Mouse (Mus musculus) heart, embryonic 16.5 days (tissue): ENCODE measurements around the gene Lonrf2. TPM values are rescaled to one million over a fixed set of nuclear protein-coding genes. Genes with fewer than 3 reads are reported as not detected.

Experiments used
- ATAC-seq: fragments of 200-750 bp; cut with Nextera tagmentation; replicated peaks from 2 replicates; pipeline ENCODE4 v1.8.0; 2017; ENCODE audit warnings: moderate number of reproducible peaks; ENCODE audit not compliant: insufficient read depth, low FRiP score; ENCODE audit errors: extremely low read depth
- H3K27ac ChIP-seq: fragments of 300-500 bp; sonication (generic); 2 replicates; pipeline ENCODE4 v1.5.1; 2014; ENCODE audit warnings: mild to moderate bottlenecking, low read length, control low read depth, moderate library complexity
- H3K27me3 ChIP-seq: fragments of 300-500 bp; sonication (generic); 2 replicates; pipeline ENCODE4 v1.6.1; 2014; ENCODE audit warnings: low read length, mixed read lengths; ENCODE audit not compliant: control insufficient read depth, insufficient read depth
- H3K36me3 ChIP-seq: fragments of 300-500 bp; sonication (generic); 2 replicates; pipeline ENCODE4 v1.6.1; 2014; ENCODE audit not compliant: control insufficient read depth, insufficient read depth
- H3K4me1 ChIP-seq: fragments of 300-500 bp; sonication (generic); 2 replicates; pipeline ENCODE4 v1.6.1; 2014; ENCODE audit warnings: low read length, mixed read lengths; ENCODE audit not compliant: control insufficient read depth, insufficient read depth
- H3K4me2 ChIP-seq: fragments of 300-500 bp; sonication (generic); 2 replicates; pipeline ENCODE4 v1.6.1; 2014; ENCODE audit warnings: low read depth, mild to moderate bottlenecking, control low read depth, low read length
- H3K4me3 ChIP-seq: fragments of 300-500 bp; sonication (generic); 2 replicates; pipeline ENCODE4 v1.5.1; 2014; ENCODE audit warnings: mild to moderate bottlenecking, control low read depth, low read length
- H3K9ac ChIP-seq: fragments of 300-500 bp; sonication (generic); 2 replicates; pipeline ENCODE4 v1.6.1; 2014; ENCODE audit warnings: low read length, control low read depth
- H3K9me3 ChIP-seq: fragments of 300-500 bp; sonication (generic); replicated peaks from 2 replicates; pipeline ENCODE4 v1.6.1; 2016; ENCODE audit warnings: low read length; ENCODE audit not compliant: control insufficient read depth
- WGBS: fragments of 180-500 bp; shearing (Covaris S2); extraction: QIAGEN DNeasy Blood & Tissue Kit; methylation state at CpG from one replicate; pipeline ENCODE4 v1.1.7; 2014; 5-methylcytosine and 5-hydroxymethylcytosine counted together
- polyA plus RNA-seq: library from polyadenylated mRNA; unstranded; fragments of >200 nt; fragmentation: Nextera tagmentation; extraction: Ambion mirVana; gene quantifications from 2 replicates; pipeline ENCODE4 v1.2.1, GENCODE M21; 2015

Gene Lonrf2
- polyA plus RNA-seq, 1 experiment from 2014 or later = 0.34 TPM

DNA sequence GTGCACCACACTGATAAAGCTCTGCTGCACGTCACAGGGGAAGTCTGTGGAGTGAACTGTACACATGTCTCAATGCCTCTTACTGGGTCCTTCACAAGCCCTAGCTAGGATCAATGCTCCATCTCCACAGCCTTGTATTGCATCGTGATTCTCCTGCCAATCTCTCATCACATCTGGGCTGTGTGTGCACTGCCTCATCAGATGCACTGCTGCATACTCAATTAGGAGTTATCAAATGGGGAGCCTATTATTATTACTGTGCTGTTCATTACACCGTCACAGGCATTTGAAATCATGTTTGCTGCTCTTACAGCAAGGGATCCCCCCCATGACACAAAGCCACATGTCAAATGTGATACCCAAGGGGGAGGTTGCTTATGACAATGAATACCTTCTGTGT, 18.8 kb downstream of the Lonrf2 start:
- Histone ChIP-seq H3K4me2 (no peak overlapping the region), H3K9me3 (no peaks in the 10 kb centered on the region), H3K27me3 (0 out of 2 replicates have a peak, but pooled peaks cover 2% of the 10 kb centered on the region), H3K4me1 (no peaks in the 10 kb centered on the region), H3K9ac (no peak overlapping the region), H3K36me3 (0 out of 2 replicates have a peak, but pooled peaks cover 2% of the 10 kb centered on the region), H3K4me3 (no peak overlapping the region), H3K27ac (no peak overlapping the region)
- 69% methylated on average over 3 of the region's 3 CpGs for WGBS
- ATAC-seq = no peak

DNA sequence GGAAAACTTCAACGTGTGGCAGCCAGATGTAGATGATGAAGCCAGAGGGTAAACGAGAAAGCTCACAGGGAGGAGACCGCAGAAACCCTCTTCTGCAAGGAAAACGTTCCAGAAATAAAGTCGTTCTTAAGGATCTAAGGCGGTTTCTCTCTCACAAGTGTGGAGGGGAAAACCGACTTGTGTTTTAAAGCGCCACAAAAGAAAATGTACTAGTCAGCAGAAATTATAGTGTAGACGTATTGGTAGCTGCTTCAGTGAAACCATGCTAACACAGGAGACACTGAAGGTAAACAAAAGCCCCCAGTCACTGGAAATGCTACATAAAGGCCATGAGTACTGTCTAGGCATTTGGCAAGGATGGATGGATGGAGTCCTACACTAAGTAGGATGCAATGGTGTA, 19.2 kb downstream of the Lonrf2 start:
- no peak overlapping the region for H3K4me3 ChIP-seq
- no peak overlapping the region for H3K27ac ChIP-seq
- H3K36me3 ChIP-seq = peaks cover 2% of the 10 kb centered on the region; the same call in 1 of the 2 replicates
- H3K27me3 ChIP-seq = 0 out of 2 replicates have a peak, but pooled peaks cover 2% of the 10 kb centered on the region
- no peak overlapping the region for H3K4me2 ChIP-seq
- no peaks in the 10 kb centered on the region for H3K9me3 ChIP-seq
- H3K9ac ChIP-seq = no peak overlapping the region
- WGBS = 76% methylated on average over 9 of the region's 9 CpGs
- no peaks in the 10 kb centered on the region for H3K4me1 ChIP-seq
- no peak for ATAC-seq

DNA sequence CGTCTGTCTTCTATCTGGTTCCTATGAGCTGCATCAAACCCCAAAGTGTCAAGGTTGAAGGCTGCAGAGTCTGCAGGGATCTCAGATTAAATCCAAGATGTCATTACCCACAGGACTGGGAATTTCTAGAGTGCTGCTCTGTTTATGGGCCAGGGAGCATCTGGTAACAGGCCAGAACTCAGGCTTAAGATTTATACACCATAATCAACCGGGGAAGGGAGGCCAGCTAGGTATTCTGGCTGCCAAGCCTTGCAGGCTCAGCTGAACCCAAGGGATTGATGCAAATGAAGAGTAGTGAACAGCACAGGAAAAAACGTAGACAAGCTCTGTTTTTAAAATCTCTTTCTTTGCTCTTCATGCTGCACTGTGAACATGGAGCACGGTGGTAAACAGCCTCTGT, 20.2 kb downstream of the Lonrf2 start:
- no peak overlapping the region for H3K9ac ChIP-seq
- no peak for ATAC-seq
- no peak overlapping the region for H3K4me2 ChIP-seq
- H3K27ac ChIP-seq = no peak overlapping the region
- H3K9me3 ChIP-seq = no peaks in the 10 kb centered on the region
- peaks cover 7% of the 10 kb centered on the region; the same call in 1 of the 2 replicates for H3K36me3 ChIP-seq
- whole genome bisulfite sequencing = 52% methylated on average over 4 of the region's 4 CpGs
- no peaks in the 10 kb centered on the region for H3K4me1 ChIP-seq
- H3K4me3 ChIP-seq = no peak overlapping the region
- H3K27me3 ChIP-seq = 0 out of 2 replicates have a peak, but pooled peaks cover 2% of the 10 kb centered on the region

DNA sequence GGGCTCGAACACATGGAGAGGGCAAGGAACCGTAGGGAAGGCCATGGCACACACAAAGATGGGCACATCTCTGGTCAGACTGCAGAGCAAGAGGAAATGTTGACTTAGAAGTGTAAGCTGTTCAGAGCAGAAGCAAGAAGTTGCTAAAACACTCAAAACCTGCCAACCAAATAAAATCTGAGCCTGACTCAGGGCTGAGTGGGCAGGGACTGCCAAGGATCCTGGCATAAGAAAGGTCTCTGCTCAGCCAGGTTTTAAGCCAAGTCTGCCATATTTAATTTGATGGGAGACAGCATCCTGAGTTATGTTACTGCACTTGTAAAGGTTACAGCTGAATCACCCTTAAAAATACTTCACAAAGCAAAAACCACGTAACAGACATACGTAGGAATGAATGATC, 29.4 kb downstream of the Lonrf2 start:
- Histone ChIP-seq H3K4me1 (no peaks in the 10 kb centered on the region), H3K9me3 (no peaks in the 10 kb centered on the region), H3K27me3 (no peaks in the 10 kb centered on the region), H3K4me2 (no peak overlapping the region), H3K27ac (no peak overlapping the region), H3K9ac (no peak overlapping the region), H3K4me3 (no peak overlapping the region), H3K36me3 (0 out of 2 replicates have a peak, but pooled peaks cover 5% of the 10 kb centered on the region)
- no peak for ATAC-seq
- 93% methylated on average over 4 of the region's 4 CpGs for WGBS

DNA sequence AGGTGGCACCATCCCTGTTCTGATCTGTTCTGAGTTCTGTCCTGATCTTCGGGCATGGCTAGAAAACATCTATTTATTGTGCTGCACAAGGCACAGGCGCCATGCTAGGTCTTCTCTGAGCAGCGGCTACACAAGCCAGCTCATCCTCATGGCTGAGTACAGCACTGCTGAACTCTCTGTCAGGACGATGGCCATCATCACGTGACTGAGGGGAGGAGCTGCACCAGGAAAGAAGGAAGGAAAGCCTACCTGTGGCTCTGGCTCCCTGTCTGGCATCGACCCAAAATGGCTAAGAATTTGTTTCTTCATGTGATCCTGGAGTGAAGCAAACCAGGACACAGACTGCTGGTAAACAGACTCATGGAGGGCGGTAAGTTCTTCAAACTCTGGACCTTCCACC, 36.1 kb downstream of the Lonrf2 start:
- Histone ChIP-seq H3K4me3 (no peak overlapping the region), H3K9ac (no peak overlapping the region), H3K9me3 (no peaks in the 10 kb centered on the region), H3K36me3 (no peaks in the 10 kb centered on the region), H3K27ac (no peak overlapping the region), H3K4me1 (no peaks in the 10 kb centered on the region), H3K4me2 (no peak overlapping the region), H3K27me3 (no peaks in the 10 kb centered on the region)
- ATAC-seq = no peak
- WGBS = 71% methylated on average over 7 of the region's 7 CpGs

DNA sequence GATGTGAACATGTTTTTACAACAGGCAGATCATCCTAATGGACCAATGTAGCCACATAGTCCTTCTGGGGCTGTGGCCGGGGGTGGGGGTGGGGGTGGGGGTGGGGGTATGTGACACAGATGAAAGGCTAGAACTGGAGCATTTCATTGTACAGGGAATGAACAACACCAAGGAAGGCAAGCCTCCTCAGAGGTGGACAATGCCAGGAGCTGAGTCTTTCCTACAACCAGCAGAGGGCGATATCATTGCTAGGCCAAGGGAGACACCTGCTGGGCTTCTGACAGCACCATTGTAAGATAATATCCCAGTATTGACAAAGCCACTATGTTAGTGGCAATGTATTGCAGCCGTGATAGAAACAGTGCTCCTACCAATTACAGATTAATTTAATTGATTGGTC, 37.2 kb downstream of the Lonrf2 start:
- no peaks in the 10 kb centered on the region for H3K36me3 ChIP-seq
- 46% methylated on average over 3 of the region's 3 CpGs for WGBS
- no peaks in the 10 kb centered on the region for H3K4me1 ChIP-seq
- H3K27ac ChIP-seq = no peak overlapping the region
- ATAC-seq = no peak
- no peaks in the 10 kb centered on the region for H3K9me3 ChIP-seq
- no peak overlapping the region for H3K4me2 ChIP-seq
- no peak overlapping the region for H3K9ac ChIP-seq
- H3K27me3 ChIP-seq = no peaks in the 10 kb centered on the region
- no peak overlapping the region for H3K4me3 ChIP-seq

DNA sequence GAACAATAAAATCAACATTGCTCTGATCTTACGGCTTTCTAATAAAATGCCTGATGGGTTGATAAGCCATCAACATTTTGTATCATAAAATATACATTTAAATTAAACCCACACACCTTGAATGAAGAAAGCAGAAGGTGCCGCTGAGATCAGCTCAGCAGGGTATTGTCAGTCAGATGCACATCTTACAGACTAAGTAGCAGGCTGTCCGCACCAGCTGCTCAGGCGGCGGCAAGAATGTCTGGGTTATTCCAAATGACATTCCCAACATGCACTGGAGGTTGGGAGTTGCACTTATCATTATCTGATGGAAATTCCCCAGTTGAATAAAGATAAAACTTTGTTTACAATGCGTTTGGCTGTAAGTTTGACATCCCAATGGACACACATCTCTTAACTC, 39.6 kb downstream of the Lonrf2 start:
- Histone ChIP-seq H3K4me2 (no peak overlapping the region), H3K27ac (no peak overlapping the region), H3K4me3 (no peak overlapping the region), H3K27me3 (no peaks in the 10 kb centered on the region), H3K9me3 (no peaks in the 10 kb centered on the region), H3K9ac (no peak overlapping the region), H3K4me1 (no peaks in the 10 kb centered on the region), H3K36me3 (no peaks in the 10 kb centered on the region)
- ATAC-seq = no peak
- 65% methylated on average over 6 of the region's 6 CpGs for WGBS

DNA sequence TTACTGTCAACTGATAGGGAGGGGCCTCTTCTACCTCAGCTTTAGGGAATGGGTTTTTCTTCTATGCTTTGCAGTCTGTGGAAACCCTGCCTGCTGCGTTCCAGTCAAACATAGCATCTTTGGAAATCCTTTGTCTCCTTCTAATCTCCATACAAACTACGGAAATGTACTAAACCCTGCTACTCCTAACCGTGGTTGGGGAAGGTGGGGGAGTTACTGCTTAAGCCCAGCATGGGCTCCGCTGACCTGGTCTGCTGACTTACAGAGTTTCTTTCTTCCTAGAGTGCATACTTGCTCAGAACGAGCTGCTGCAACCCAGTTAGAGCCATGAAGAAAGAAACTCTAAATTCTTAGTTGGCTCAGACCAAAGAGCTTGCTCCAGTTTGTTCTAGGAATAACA, 41.0 kb downstream of the Lonrf2 start:
- no peaks in the 10 kb centered on the region for H3K4me1 ChIP-seq
- H3K27ac ChIP-seq = no peak overlapping the region
- H3K9me3 ChIP-seq = no peaks in the 10 kb centered on the region
- ATAC-seq = no peak
- no peak overlapping the region for H3K9ac ChIP-seq
- no peak overlapping the region for H3K4me2 ChIP-seq
- H3K36me3 ChIP-seq = no peaks in the 10 kb centered on the region
- WGBS = 68% methylated on average over 5 of the region's 5 CpGs
- no peaks in the 10 kb centered on the region for H3K27me3 ChIP-seq
- H3K4me3 ChIP-seq = no peak overlapping the region

DNA sequence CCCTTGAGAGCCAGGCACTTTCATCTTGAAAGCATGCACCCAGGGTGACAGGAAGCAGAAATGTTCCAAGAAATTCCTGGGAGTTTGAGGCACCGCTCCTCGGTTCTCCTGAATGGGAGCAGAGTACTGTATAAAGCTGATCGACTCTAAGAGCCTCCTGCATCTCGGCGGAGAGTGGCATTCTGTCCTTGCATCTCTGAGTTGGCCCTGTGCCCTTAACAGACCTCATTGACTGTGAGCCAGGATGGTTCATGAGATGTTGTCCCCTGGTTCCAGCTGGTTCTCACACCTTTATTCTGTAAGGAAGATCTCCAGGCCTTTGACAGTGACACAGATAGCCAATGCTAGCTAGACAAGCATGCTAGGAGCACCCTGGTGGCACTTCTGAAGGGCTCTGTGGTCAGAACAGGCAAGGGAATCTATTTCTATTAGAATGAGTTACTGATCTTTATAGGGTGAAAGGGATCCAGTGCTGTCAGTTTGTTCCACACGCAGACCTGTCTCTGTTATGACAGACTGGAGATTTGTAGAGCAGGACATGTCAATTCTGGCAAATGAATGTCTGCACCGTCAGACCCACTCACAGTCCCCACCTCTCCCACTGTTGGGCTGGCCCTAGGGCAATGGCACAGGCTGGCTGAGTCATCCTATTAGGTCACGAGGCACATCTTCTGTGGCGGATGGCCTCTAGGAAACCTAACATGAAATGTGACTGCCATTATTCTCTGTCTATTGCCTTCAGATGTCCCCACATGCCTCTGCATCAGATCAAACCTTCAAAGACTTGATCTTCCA, 45.3 kb downstream of the Lonrf2 start:
- Histone ChIP-seq H3K36me3 (no peaks in the 10 kb centered on the region), H3K4me1 (no peaks in the 10 kb centered on the region), H3K27me3 (no peaks in the 10 kb centered on the region), H3K27ac (no peak overlapping the region), H3K9me3 (no peaks in the 10 kb centered on the region), H3K4me3 (no peak overlapping the region), H3K9ac (no peak overlapping the region), H3K4me2 (no peak overlapping the region)
- WGBS = 71% methylated on average over 9 of the region's 9 CpGs
- no peak for ATAC-seq
